Mouse (Mus musculus): ENCODE results near the gene Ppp1ca. TPM values are rescaled to one million over a fixed set of nuclear protein-coding genes. Genes with fewer than 3 reads are reported as not detected.
A peak's percentile ranks its signal among the peaks of the same experiment; 100 is the strongest.

Gene Ppp1ca
- total RNA-seq, 2 experiments from 2014 or later = 295 to 307 TPM

- DNase-seq (ENCODE audit: low spot score in 2 of 2) = peak in 1 of 2 experiments; percentile 32
Observed at GRCm38 (mm10) chr19:4183689-4184088, 8.2 kb upstream of the Ppp1ca start.

GRCm38 (mm10) chr19:4184976-4185975, 6.6 kb upstream of the Ppp1ca start:
- no peak for DNase-seq (ENCODE audit: low spot score in 2 of 2)

GRCm38 (mm10) chr19:4187303-4187702, 4.6 kb upstream of the Ppp1ca start:
- no peak for DNase-seq (ENCODE audit: low spot score in 2 of 2)

- DNase-seq (ENCODE audit: low spot score in 2 of 2) = no peak
Observed at GRCm38 (mm10) chr19:4189051-4189620, 2.7 kb upstream of the Ppp1ca start.

GRCm38 (mm10) chr19:4190831-4191334, 982 bp upstream of the Ppp1ca start, which contains the start of gene Tbc1d10c:
Tbc1d10c (minus strand) TSS chr19:4191284.
- peak in 1 of 2 experiments; percentile 19 for DNase-seq (ENCODE audit: low spot score in 2 of 2)

GRCm38 (mm10) chr19:4192251-4192985, 553 bp downstream of the Ppp1ca start:
- peak in 1 of 2 experiments; percentile 42 for DNase-seq (ENCODE audit: low spot score in 2 of 2)

GRCm38 (mm10) chr19:4193129-4193528, 1.3 kb downstream of the Ppp1ca start:
- DNase-seq (ENCODE audit: low spot score in 2 of 2) = no peak

- peak in 1 of 2 experiments; percentile 18 for DNase-seq (ENCODE audit: low spot score in 2 of 2)
Observed at GRCm38 (mm10) chr19:4194021-4194724, 2.3 kb downstream of the Ppp1ca start.

GRCm38 (mm10) chr19:4194776-4195650, 3.1 kb downstream of the Ppp1ca start:
- DNase-seq (ENCODE audit: low spot score in 2 of 2) = peak in 1 of 2 experiments; percentile 48

- no peak for DNase-seq (ENCODE audit: low spot score in 2 of 2)
Observed at GRCm38 (mm10) chr19:4196048-4196447, 4.2 kb downstream of the Ppp1ca start.

- peak in 1 of 2 experiments; percentile 31 for DNase-seq (ENCODE audit: low spot score in 2 of 2)
Observed at GRCm38 (mm10) chr19:4196548-4196947, 4.7 kb downstream of the Ppp1ca start.

- DNase-seq (ENCODE audit: low spot score in 2 of 2) = no peak
Observed at GRCm38 (mm10) chr19:4197180-4197579, 5.3 kb downstream of the Ppp1ca start.

GRCm38 (mm10) chr19:4201291-4201909, 9.5 kb downstream of the Ppp1ca start, which contains the start of gene Rad9a:
Rad9a (minus strand) TSS chr19:4201662.
- peak; percentile 91 to 94 for DNase-seq (ENCODE audit: low spot score in 2 of 2)

- DNase-seq (ENCODE audit: low spot score in 2 of 2) = no peak
Observed at GRCm38 (mm10) chr19:4202149-4202548, 10.3 kb downstream of the Ppp1ca start.

GRCm38 (mm10) chr19:4203148-4203547, 11.3 kb downstream of the Ppp1ca start:
- no peak for DNase-seq (ENCODE audit: low spot score in 2 of 2)

GRCm38 (mm10) chr19:4203604-4204326, 11.9 kb downstream of the Ppp1ca start:
- DNase-seq (ENCODE audit: low spot score in 2 of 2) = no peak

- DNase-seq (ENCODE audit: low spot score in 2 of 2) = no peak
Observed at GRCm38 (mm10) chr19:4204889-4205288, 13.0 kb downstream of the Ppp1ca start.

- peak; percentile 67 to 75 for DNase-seq (ENCODE audit: low spot score in 2 of 2)
Observed at GRCm38 (mm10) chr19:4206971-4207370, 15.1 kb downstream of the Ppp1ca start.

All from layer of hippocampus, postnatal 10 days (tissue).